Comparison of ENCODE assay signal across 8 mouse cellular contexts in genomic region chr8:71312700-71313099, GRCm38 (mm10). TPM values are rescaled to one million over a fixed set of nuclear protein-coding genes. Genes with fewer than 3 reads are reported as not detected.
A peak's percentile ranks its signal among the peaks of the same experiment; 100 is the strongest.
DNase-seq lines count a peak whose midpoint lies in the region; ATAC-seq and TF ChIP-seq lines count a peak whose summit lies in the region.

No protein-coding gene starts in this region.

- 0 out of 2 replicates have a peak, but pooled peaks cover 7% of the 10 kb centered on the region for H3K4me1 ChIP-seq in lung, embryonic 14.5 days (ENCODE audit: insufficient read depth)
- H3K4me1 ChIP-seq in lung, adult 2 months (ENCODE audit: control insufficient read depth, insufficient read depth, low read length) = peaks cover 19% of the 10 kb centered on the region
- peaks cover 74% of the 10 kb centered on the region for H3K4me1 ChIP-seq in heart, embryonic 13.5 days
- peaks cover 14% of the 10 kb centered on the region for H3K4me1 ChIP-seq in limb, embryonic 13.5 days

- no peak overlapping the region for H3K4me3 ChIP-seq in lung, embryonic 14.5 days (ENCODE audit: low read depth, low read length)
- no peak overlapping the region for H3K4me3 ChIP-seq in lung, adult 2 months (replicated peaks; ENCODE audit: extremely low read depth, low read depth, low read length)
- H3K4me3 ChIP-seq in heart, embryonic 13.5 days = no peak overlapping the region
- H3K4me3 ChIP-seq in limb, embryonic 13.5 days = no peak overlapping the region

- TF ChIP-seq POLR2A in lung, adult 2 months (IDR thresholded peaks at IDR 0.05; ENCODE audit: borderline replicate concordance, extremely low read depth, low read depth, low read length) = no peak

- no peaks in the 10 kb centered on the region for H3K27me3 ChIP-seq in lung, embryonic 14.5 days (ENCODE audit: insufficient read depth, low read length)
- H3K27me3 ChIP-seq in heart, embryonic 13.5 days (replicated peaks) = no peaks in the 10 kb centered on the region
- H3K27me3 ChIP-seq in limb, embryonic 13.5 days = no peaks in the 10 kb centered on the region

- ATAC-seq in lung, embryonic 14.5 days (ENCODE audit: insufficient read depth) = peak; percentile 74; the same call in 1 of the 2 replicates
- ATAC-seq in heart, embryonic 13.5 days (ENCODE audit: extremely low read depth, insufficient number of reproducible peaks, low FRiP score, low TSS enrichment) = peak; percentile 74; the same call in 1 of the 2 replicates
- peak; percentile 50 for ATAC-seq in limb, embryonic 13.5 days (ENCODE audit: low FRiP score, low read depth)
- ATAC-seq in cerebellum, adult (ENCODE audit: insufficient number of reproducible peaks, low FRiP score, low TSS enrichment) = no peak

- no peaks in the 10 kb centered on the region for H3K9me3 ChIP-seq in lung, embryonic 14.5 days (ENCODE audit: low read depth, low read length)
- no peaks in the 10 kb centered on the region for H3K9me3 ChIP-seq in heart, embryonic 13.5 days
- H3K9me3 ChIP-seq in limb, embryonic 13.5 days = no peaks in the 10 kb centered on the region

- no peak overlapping the region for H3K9ac ChIP-seq in lung, embryonic 14.5 days
- peak overlapping the region; percentile 68 for H3K9ac ChIP-seq in heart, embryonic 13.5 days
- H3K9ac ChIP-seq in limb, embryonic 13.5 days = peak overlapping the region; percentile 48; the same call in 1 of the 2 replicates

- H3K36me3 ChIP-seq in lung, embryonic 14.5 days (ENCODE audit: insufficient read depth) = no peaks in the 10 kb centered on the region
- H3K36me3 ChIP-seq in heart, embryonic 13.5 days = peaks cover 34% of the 10 kb centered on the region
- peaks cover 26% of the 10 kb centered on the region for H3K36me3 ChIP-seq in limb, embryonic 13.5 days

- H3K4me2 ChIP-seq in lung, embryonic 14.5 days = no peak overlapping the region
- H3K4me2 ChIP-seq in heart, embryonic 13.5 days = peak overlapping the region; percentile 36
- no peak overlapping the region for H3K4me2 ChIP-seq in limb, embryonic 13.5 days (replicated peaks)

- 29% methylated on average over 1 of the region's 1 CpGs for WGBS in lung, embryonic 14.5 days
- 33% methylated on average over 1 of the region's 1 CpGs for WGBS in lung, adult 2 months
- 12% methylated on average over 1 of the region's 1 CpGs for WGBS in heart, embryonic 13.5 days
- 58% methylated on average over 1 of the region's 1 CpGs for WGBS in limb, embryonic 13.5 days

- TF ChIP-seq CTCF in lung, embryonic 14.5 days (IDR thresholded peaks at IDR 0.05; ENCODE audit: low read depth) = no peak
- no peak for TF ChIP-seq CTCF in lung, adult 2 months (IDR thresholded peaks at IDR 0.05; ENCODE audit: insufficient read depth, low read length)

- DNase-seq in lung, embryonic 14.5 days = peak; percentile 55
- DNase-seq in lung, adult 2 months = no peak
- peak; percentile 57 for DNase-seq in embryo, embryonic 10 days (ENCODE audit: low spot score)
- DNase-seq in ovary, postnatal 14 days (ENCODE audit: low spot score) = peak; percentile 16
- DNase-seq in spleen, postnatal 36 days (ENCODE audit: low spot score in 2 of 2) = no peak

- peak overlapping the region; percentile 65; the same call in 1 of the 2 replicates for H3K27ac ChIP-seq in lung, embryonic 14.5 days (ENCODE audit: low read depth)
- peak overlapping the region; percentile 97 for H3K27ac ChIP-seq in heart, embryonic 13.5 days (replicated peaks)
- H3K27ac ChIP-seq in limb, embryonic 13.5 days = peak overlapping the region; percentile 28; the same call in 1 of the 2 replicates

RNA-seq across cellular contexts. Expression of gene Haus8, which starts 40.0 kb away (rescaled TPM):
- polyA plus RNA-seq in lung, embryonic 14.5 days (2014; fragmentation: Nextera tagmentation; extraction: Ambion mirVana) = 55.3 and 60.1 TPM in 2 replicates
- polyA plus RNA-seq in lung, adult 2 months (2012; rRNA removed) = 6.4 and 9.8 TPM in 2 replicates
- polyA plus RNA-seq in heart, embryonic 13.5 days (2015; fragmentation: Nextera tagmentation; extraction: Ambion mirVana) = 126 and 154 TPM in 2 replicates
- polyA plus RNA-seq in limb, embryonic 13.5 days (2015; fragmentation: Nextera tagmentation; extraction: Ambion mirVana) = 58.2 and 58.3 TPM in 2 replicates

RNA-seq across cellular contexts. Expression of gene Myo9b, which starts 40.2 kb away (rescaled TPM):
- 24.2 and 25.3 TPM in 2 replicates for polyA plus RNA-seq in lung, embryonic 14.5 days (2014; fragmentation: Nextera tagmentation; extraction: Ambion mirVana)
- polyA plus RNA-seq in lung, adult 2 months (2012; rRNA removed) = 32.7 and 37.6 TPM in 2 replicates
- 14.5 and 16.3 TPM in 2 replicates for polyA plus RNA-seq in heart, embryonic 13.5 days (2015; fragmentation: Nextera tagmentation; extraction: Ambion mirVana)
- polyA plus RNA-seq in limb, embryonic 13.5 days (2015; fragmentation: Nextera tagmentation; extraction: Ambion mirVana) = 24.9 and 27.2 TPM in 2 replicates

RNA-seq across cellular contexts. Expression of gene Use1, which starts 53.9 kb away (rescaled TPM):
- 83.2 and 85.6 TPM in 2 replicates for polyA plus RNA-seq in lung, embryonic 14.5 days (2014; fragmentation: Nextera tagmentation; extraction: Ambion mirVana)
- 111 and 121 TPM in 2 replicates for polyA plus RNA-seq in lung, adult 2 months (2012; rRNA removed)
- 69.1 and 78.1 TPM in 2 replicates for polyA plus RNA-seq in heart, embryonic 13.5 days (2015; fragmentation: Nextera tagmentation; extraction: Ambion mirVana)
- 108 and 110 TPM in 2 replicates for polyA plus RNA-seq in limb, embryonic 13.5 days (2015; fragmentation: Nextera tagmentation; extraction: Ambion mirVana)

RNA-seq across cellular contexts. Expression of gene Ocel1, which starts 58.4 kb away (rescaled TPM):
- 4.0 and 5.0 TPM in 2 replicates for polyA plus RNA-seq in lung, embryonic 14.5 days (2014; fragmentation: Nextera tagmentation; extraction: Ambion mirVana)
- 16.9 and 21.1 TPM in 2 replicates for polyA plus RNA-seq in lung, adult 2 months (2012; rRNA removed)
- polyA plus RNA-seq in heart, embryonic 13.5 days (2015; fragmentation: Nextera tagmentation; extraction: Ambion mirVana) = 4.3 and 4.4 TPM in 2 replicates
- 3.1 and 4.1 TPM in 2 replicates for polyA plus RNA-seq in limb, embryonic 13.5 days (2015; fragmentation: Nextera tagmentation; extraction: Ambion mirVana)

Comparison
In these comparisons a context has a peak if more than half of its experiments do, and no peak if none do; other contexts are left out.
1. DNase-seq: peak in lung, embryonic 14.5 days (single experiment), embryo, embryonic 10 days (single experiment) and ovary, postnatal 14 days (single experiment); none in lung, adult 2 months (single experiment) and spleen, postnatal 36 days (0 of 2).
2. H3K27ac ChIP-seq: peak in every context shown above with its lines; median percentile 97 in heart, embryonic 13.5 days; 65 in lung, embryonic 14.5 days; 28 in limb, embryonic 13.5 days.